Mouse (Mus musculus) left cerebral cortex, postnatal 10 days (tissue): ENCODE data around the gene Apoa1. TPM values are rescaled to one million over a fixed set of nuclear protein-coding genes. Genes with fewer than 3 reads are reported as not detected.

Experiments used
- DNase-seq, 2 experiments: peaks; one replicate each; pipeline ENCODE4 v3.0.0; 2021 to 2022; ENCODE audit warnings: low spot score in 2 of 2, mixed read lengths in 1 of 2; ENCODE audit errors: extremely low spot score in 1 of 2
- intact Hi-C: fragments of 180-260 bp; cut with DNase I; formaldehyde crosslinking; loops from one replicate; pipeline ENCODE4 v1.15.1; 2025
- total RNA-seq, 2 experiments: library from RNA; stranded (reverse); gene quantifications; 2 replicates each; pipeline ENCODE4 v1.2.3; 2021

Apoa1 gene
- total RNA-seq, 2 experiments from 2014 or later = 0.47 to 0.56 TPM

DNA sequence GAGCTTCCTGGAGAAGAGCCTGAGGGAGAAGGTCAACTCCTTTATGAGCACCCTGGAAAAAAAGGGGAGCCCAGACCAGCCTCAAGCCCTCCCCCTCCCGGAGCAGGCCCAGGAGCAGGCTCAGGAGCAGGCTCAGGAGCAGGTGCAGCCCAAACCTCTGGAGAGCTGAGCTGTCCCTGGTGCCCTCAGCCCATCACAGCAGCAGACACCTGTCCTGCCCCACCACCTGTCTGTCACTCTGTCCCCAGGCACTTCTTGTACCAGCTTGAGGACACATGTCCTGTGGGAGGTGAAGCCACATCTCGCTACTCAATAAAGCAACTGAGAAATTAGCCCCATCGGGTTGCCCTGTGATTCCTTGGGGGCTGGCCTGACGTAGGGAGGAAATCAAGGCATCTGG lies 14.7 kb downstream of the Apoa1 start:
- DNase-seq = no peak
- intact Hi-C loops = no loop called here

DNA sequence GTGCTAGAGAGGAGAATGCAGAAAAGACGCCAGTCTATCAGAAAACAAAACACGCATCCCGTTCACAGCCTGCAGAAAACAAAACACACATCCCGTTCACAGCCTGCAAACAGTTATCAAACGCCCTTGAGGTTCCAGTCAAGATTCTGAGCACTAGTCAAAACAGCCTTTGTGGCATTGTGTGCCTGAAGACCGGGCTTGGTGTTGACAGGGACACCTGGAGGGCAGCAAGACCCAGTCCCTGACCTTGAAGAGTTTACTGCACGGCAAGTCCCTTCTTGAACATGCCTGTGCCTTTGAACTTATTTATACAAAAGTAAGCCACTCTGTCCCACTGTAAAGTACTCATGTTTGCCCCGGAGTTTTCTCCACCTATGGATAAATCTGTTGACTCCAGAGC lies 15.2 kb downstream of the Apoa1 start:
- intact Hi-C loops = no loop called here
- no peak for DNase-seq

DNA sequence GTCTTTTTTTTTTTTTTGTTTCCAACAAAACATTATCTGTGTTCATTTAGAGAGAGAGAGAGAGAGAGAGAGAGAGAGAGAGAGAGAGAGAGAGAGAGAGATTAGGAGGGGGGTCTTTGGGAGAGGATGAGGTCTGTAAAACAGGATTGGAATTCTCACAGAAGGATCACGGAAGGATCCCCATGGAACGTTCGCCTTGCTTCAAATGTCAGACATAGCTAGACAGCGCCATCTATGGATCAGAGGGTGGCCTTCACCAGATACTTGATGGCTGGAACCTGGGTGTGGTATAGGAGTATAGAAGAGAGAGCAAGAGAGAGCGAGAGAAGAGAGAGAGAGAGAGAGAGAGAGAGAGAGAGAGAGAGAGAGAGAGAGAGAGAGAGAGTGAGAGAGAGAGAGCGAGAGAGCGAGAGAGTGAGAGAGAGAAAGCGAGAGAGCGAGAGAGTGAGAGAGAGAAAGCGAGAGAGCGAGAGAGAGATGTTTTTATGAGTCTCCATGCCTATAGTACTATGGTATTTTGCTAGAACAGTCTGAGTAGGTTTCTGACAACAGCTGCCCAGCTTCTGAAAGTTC lies 18.5 kb downstream of the Apoa1 start:
- peak; percentile 68 to 69 for DNase-seq
- intact Hi-C loops = loop anchor here (5.0 kb wide), 1 partner anchor 245 kb away; no protein-coding TSS in a partner anchor

DNA sequence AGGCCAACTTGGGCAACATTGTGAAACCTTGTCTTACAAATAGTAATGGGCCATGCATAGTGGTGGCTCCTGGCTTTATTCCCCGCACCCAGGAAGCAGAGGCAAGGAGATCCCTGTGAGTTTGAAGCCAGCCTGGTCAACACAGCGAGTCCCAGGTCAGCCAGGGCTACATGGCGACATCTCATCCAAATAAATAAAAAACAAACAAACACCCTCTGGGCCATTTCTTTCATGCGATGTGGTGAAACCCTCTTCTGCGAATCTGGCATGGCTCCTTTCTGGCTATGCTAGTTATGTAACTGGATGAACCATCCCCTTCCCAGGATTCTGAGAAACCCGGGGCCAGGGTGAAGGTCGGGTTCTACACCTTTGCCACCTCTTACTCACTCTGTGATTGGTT lies 27.8 kb downstream of the Apoa1 start:
- no peak for DNase-seq
- intact Hi-C loops = no loop called here

DNA sequence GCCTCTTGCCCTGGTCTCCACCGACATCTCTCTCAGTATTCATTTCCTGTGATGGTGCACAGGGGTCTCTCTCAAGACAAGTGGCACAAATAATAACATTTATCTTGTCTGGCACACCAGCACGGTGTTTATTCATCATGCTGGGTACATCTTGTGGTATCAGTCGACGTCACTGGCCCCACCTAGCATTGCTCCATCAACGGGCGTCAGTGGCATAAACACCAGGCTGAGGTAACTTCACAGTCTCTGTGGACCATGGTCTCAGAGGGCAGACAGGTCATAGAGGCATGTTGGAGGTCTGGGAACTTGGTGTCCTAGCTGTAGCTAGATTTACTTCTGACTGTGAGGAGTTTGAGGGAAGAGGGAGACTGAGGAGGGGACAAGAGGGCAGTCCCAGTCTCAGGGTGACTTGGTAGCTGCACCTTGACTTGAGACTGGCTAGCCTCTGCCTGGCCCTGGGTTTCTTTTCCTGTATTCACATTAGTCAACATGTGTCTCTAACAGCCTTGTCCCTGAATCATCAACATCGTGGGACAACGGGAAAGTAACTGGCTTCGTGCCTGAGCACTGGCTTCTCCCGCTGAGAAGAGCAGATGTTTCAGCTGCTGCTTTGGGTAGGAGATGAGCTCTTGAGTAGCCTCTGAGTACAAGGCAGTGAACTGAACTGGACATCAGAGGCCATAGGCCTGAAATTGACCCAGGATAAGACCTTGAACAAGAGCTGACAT lies 28.4 kb downstream of the Apoa1 start:
- intact Hi-C loops = no loop called here
- DNase-seq = peak in 1 of 2 experiments; percentile 44

DNA sequence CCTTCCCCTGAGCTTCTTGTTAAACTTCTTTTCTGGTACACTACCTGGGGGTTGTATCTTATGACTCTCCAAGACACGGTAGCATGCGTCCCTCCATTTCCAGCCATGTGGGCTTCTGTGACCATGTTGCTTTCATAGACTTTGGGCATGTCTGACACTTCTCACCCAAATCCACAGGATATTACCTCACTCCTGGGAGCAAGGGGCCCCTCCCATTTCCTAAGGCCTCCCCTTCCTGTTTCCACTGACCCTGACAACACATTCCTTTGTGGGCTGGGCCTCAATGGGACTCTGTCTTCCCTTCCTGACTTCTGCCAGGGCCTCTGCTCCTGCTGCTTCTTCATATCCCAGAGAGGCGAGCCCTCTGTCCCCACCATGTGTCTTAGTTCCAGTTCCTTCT lies 29.2 kb downstream of the Apoa1 start:
- no peak for DNase-seq
- intact Hi-C loops = no loop called here

DNA sequence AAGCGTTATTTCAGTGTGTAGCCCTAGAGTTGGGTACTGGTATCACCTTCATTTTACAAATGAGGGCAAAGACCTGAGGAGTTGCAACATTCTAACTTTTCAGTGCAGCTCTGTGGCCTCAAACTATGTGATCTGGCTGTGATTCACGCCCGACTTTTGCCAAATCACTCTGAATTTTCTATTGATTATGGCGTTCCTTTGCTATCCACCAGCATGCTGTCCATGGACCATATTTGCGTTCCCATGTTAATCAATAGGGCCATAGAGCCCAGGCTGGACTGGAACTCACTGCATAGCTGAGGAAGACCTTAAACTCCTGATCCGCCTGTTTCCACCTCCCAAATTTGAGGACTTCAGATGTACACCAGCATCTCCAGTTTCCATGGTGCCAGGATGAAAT lies 30.7 kb downstream of the Apoa1 start:
- no peak for DNase-seq
- intact Hi-C loops = no loop called here

DNA sequence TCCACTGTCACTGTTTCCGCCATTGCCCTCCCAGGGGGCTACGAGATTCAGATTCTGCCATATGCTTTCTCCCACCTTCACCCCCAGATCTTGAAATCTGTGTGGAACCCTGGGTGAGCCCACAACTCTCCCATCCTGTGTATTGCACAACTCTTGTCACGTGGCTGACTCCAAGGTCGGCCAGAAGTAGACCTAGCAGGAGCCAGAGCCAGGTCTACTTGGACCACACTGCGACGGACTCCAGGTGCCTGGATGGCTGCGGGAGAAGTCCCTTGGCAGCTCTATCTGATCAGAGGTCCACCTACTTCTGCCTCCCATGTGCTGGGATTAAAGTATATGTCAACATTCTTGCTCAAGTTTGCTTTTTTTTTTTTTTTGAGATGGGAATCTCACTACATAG lies 32.8 kb downstream of the Apoa1 start:
- no peak for DNase-seq
- intact Hi-C loops = no loop called here

DNA sequence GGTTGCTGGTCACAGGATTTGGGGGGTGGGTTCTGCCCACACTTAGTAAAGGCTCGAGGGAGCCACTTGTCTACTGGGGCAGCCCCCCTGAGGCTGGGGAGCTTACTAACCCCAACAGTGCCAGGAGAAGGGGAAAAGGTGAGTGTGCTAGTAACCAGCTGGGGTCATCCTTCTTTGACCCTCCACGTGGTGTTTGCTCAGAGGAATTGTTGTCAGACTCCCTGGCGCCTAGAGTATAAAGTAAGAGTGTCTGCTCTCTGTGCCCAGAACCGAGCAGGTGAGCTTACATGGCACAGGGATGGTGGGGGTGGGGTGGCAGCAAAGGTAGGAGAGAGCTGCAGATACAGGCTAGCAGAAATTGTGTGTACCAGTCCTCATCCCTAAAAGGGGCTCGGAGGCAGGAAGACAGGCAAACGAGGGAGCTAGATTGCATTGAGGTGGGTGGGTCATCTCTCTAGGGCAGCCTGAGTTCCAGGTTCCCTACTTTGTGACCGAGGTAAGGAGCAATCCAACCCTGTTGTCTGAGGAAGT lies 40.0 kb downstream of the Apoa1 start, which contains the start of gene Apoa5:
Apoa5 (plus strand) TSS at position 291 of the 531 bp plus-strand sequence.
- intact Hi-C loops = no loop called here
- DNase-seq = no peak

DNA sequence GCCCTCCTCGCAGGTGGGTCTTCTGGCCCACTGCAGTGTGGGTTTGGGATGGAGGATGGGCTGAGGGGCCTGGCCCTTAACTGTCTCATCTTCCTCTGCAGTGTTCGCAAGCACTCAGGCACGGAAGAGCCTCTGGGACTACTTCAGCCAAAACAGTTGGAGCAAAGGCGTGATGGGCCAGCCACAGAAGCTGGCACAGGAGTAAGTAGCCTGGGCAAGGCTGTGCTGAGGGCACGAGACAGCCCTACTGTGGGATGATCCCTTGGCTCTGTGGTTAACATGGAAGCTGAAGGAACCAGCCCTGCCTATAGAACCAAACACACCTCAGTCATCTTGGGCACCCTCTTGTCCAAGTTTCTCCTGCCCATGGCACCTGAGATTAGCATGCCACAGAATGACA lies 40.7 kb downstream of the Apoa1 start:
- intact Hi-C loops = no loop called here

DNA sequence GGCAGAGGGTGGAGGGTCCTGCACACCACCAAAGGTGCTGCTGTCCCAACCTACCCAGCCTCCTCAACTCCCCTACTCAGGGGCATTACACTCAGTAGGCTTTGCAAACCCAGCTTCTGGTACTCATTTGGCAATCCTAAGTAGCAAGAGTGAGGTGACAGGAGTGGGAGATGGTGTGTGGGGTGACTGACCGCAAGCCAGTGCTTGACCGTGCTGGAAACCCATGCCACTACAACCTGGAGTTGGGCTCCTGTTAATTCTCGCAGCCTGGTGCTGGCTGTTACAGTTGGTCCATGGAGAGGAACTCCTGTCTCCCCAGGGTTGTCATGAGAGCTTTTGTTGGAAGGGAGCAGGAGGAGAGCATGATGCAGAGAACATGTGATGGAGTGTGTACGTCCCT lies 42.4 kb downstream of the Apoa1 start:
- intact Hi-C loops = no loop called here

More for the DNA sequence above, 40.7 kb downstream of the Apoa1 start:
- no peak for DNase-seq

DNA sequence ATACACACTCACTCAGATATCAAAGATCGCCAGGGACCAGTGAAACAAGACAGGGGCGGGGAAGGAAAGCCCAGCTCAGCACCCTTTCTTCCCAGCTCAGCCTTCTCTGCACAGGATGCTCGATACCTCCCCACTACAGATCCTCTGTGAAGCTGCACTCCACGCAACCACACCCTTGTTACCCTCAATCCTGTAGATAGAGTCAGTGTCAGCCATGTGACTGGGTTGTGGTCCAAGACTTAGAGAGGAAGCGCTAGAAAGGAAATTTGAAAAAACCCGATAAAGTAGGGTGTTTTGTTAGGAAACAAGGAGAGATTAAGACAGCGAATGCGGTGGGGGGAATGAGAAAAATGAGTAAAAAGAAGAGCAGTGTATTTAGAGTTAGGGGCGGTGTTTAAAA lies 43.7 kb downstream of the Apoa1 start:
- intact Hi-C loops = no loop called here
- DNase-seq = no peak

More for the DNA sequence above, 42.4 kb downstream of the Apoa1 start:
- DNase-seq = no peak

DNA sequence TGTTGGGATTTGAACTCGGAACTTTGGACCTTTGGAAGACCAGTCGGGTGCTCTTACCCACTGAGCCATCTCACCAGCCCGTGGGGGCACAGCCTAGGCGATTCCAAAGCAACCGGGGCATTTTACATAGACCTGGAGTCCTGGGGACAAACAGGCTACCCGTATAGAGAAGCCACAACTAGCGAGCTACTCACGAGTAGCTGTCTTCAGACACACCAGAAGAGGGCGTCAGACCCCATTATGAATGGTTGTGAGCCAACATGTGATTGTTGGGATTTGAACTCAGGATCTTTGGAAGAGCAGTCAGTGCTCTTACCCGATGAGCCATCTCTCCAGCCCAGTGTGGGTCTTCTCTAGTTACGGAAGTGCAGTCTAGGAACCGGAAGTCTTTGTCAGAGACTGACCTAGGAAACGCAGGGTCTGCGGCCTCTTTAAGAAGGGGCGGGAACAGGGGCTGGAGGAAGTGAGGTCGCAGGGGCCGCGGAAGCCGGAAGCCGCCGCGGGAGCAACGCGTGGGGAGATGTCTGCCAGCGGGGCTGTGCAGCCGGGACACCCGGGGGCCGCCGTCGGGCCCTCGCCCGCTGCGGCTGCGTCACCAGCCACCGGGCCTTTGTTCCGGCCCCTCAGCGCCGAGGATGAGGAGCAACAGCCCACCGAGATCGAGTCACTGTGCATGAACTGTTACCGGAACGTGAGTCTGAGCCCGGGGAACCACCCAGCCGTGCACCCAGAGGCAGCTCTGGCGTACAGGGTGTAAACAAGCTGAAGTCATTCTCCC lies 44.5 kb downstream of the Apoa1 start, which contains the start of gene Zpr1:
Zpr1 (plus strand) TSS at position 388 of the 778 bp plus-strand sequence.
- DNase-seq = peak; percentile 88 to 93
- intact Hi-C loops = no loop called here

DNA sequence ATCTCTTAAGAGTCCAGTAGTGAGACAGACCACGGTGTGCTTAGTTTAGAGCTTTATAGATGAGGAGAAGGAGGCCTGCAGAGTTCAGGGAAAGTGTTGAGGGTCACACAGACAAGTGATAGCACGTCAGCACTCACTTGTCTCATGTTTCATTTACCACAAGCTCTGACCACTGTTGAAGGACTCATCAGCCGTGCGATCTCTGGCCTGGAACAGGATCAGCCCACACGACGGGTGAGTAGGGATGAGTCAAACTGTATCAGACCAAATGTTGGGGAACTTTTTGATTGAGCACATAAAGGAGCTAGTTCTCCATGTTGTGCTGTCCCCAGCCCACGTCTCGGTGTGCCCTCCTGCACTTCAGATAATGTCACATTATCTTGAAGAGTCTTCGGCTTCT lies 46.1 kb downstream of the Apoa1 start:
- no peak for DNase-seq
- intact Hi-C loops = no loop called here

Other genes with a start within 250 kb of the Apoa1 start
- gene Pafah1b2, start 215.9 kb upstream of the Apoa1 start, total RNA-seq = 100 to 1,000 TPM; 223 to 224 TPM
- 10 to 100 TPM; 77.0 to 82.3 TPM for gene Sik3, start 215.8 kb upstream of the Apoa1 start, total RNA-seq
- gene Apoc3, start 7.1 kb downstream of the Apoa1 start, total RNA-seq = not detected
- not detected for gene Apoa4, start 12.1 kb downstream of the Apoa1 start, total RNA-seq
- gene Apoa5, start 40.1 kb downstream of the Apoa1 start, total RNA-seq = not detected
- gene Zpr1, start 44.5 kb downstream of the Apoa1 start, total RNA-seq = 10 to 100 TPM; 38.9 to 41.3 TPM
- gene Bud13, start 54.4 kb downstream of the Apoa1 start, total RNA-seq = 10 to 100 TPM in 1 of 2 experiments, 1 to 10 TPM in 1; 9.6 to 10.4 TPM
- gene 4931429L15Rik, start 91.4 kb downstream of the Apoa1 start, total RNA-seq = not detected